Mouse (Mus musculus): Measurements from ENCODE around the gene Fkbp2. TPM values are rescaled to one million over a fixed set of nuclear protein-coding genes. Genes with fewer than 3 reads are reported as not detected.
A peak's percentile ranks its signal among the peaks of the same experiment; 100 is the strongest.

The Fkbp2 gene
- polyA plus RNA-seq, 1 experiment, result 96.8 TPM

GRCm38 (mm10) chr19:6949532-6949931 lies 30.8 kb downstream of the Fkbp2 start:
- Histone ChIP-seq H3K4me2 (ENCODE audit: low read depth) (no peak overlapping the region), H3K36me3 (ENCODE audit: control insufficient read depth, insufficient read depth) (no peaks in the 10 kb centered on the region), H3K79me2 (ENCODE audit: control insufficient read depth, insufficient read depth) (no peaks in the 10 kb centered on the region), H3ac (ENCODE audit: control insufficient read depth, insufficient read length) (no peak overlapping the region), H3K27me3 (ENCODE audit: control insufficient read depth, insufficient read depth, insufficient read length) (no peaks in the 10 kb centered on the region), H3K4me3 (peak overlapping the region; percentile 86)
- no peak for TF ChIP-seq TCF3 (IDR thresholded peaks at IDR 0.05; ENCODE audit: insufficient read length, low read depth)
- TF ChIP-seq MYOD1 (IDR thresholded peaks at IDR 0.05; ENCODE audit: control insufficient read depth in 1 of 3, insufficient read length in 2 of 3, low read depth in 2 of 3), result no peak
- no peak for TF ChIP-seq MAX (IDR thresholded peaks at IDR 0.05; ENCODE audit: low read depth)
- peak; percentile 23 for TF ChIP-seq POLR2AphosphoS2 (IDR thresholded peaks at IDR 0.05; ENCODE audit: insufficient read length, low read depth)
- TF ChIP-seq E2F4 (IDR thresholded peaks at IDR 0.05; ENCODE audit: insufficient read depth), result no peak

GRCm38 (mm10) chr19:6948186-6948585 lies 32.1 kb downstream of the Fkbp2 start:
- Histone ChIP-seq H3ac (ENCODE audit: control insufficient read depth, insufficient read length) (no peak overlapping the region), H3K27me3 (ENCODE audit: control insufficient read depth, insufficient read depth, insufficient read length) (no peaks in the 10 kb centered on the region), H3K36me3 (ENCODE audit: control insufficient read depth, insufficient read depth) (no peaks in the 10 kb centered on the region), H3K79me2 (ENCODE audit: control insufficient read depth, insufficient read depth) (peaks cover 7% of the 10 kb centered on the region), H3K4me3 (no peak overlapping the region), H3K4me2 (ENCODE audit: low read depth) (no peak overlapping the region)
- no peak for TF ChIP-seq REST (IDR thresholded peaks at IDR 0.05; ENCODE audit: insufficient read depth, insufficient read length)
- no peak for TF ChIP-seq USF1 (IDR thresholded peaks at IDR 0.05; ENCODE audit: low read depth)
- no peak for TF ChIP-seq SRF (IDR thresholded peaks at IDR 0.05; ENCODE audit: control insufficient read depth, insufficient read length, low read depth)
- TF ChIP-seq CEBPB (IDR thresholded peaks at IDR 0.05; ENCODE audit: insufficient read depth, poor library complexity, severe bottlenecking), result no peak
- no peak for TF ChIP-seq TCF3 (IDR thresholded peaks at IDR 0.05; ENCODE audit: insufficient read length, low read depth)
- TF ChIP-seq MAX (IDR thresholded peaks at IDR 0.05; ENCODE audit: low read depth), result no peak

GRCm38 (mm10) chr19:6947742-6948141 lies 32.6 kb downstream of the Fkbp2 start:
- Histone ChIP-seq H3K4me3 (no peak overlapping the region), H3K4me2 (ENCODE audit: low read depth) (no peak overlapping the region), H3K36me3 (ENCODE audit: control insufficient read depth, insufficient read depth) (no peaks in the 10 kb centered on the region), H3K27me3 (ENCODE audit: control insufficient read depth, insufficient read depth, insufficient read length) (no peaks in the 10 kb centered on the region), H3ac (ENCODE audit: control insufficient read depth, insufficient read length) (no peak overlapping the region), H3K79me2 (ENCODE audit: control insufficient read depth, insufficient read depth) (peaks cover 10% of the 10 kb centered on the region)
- TF ChIP-seq SRF (IDR thresholded peaks at IDR 0.05; ENCODE audit: control insufficient read depth, insufficient read length, low read depth), result no peak
- no peak for TF ChIP-seq CEBPB (IDR thresholded peaks at IDR 0.05; ENCODE audit: insufficient read depth, poor library complexity, severe bottlenecking)
- no peak for TF ChIP-seq TCF12 (IDR thresholded peaks at IDR 0.05; ENCODE audit: insufficient read depth, poor library complexity, severe bottlenecking)

GRCm38 (mm10) chr19:6943709-6944108 lies 36.6 kb downstream of the Fkbp2 start:
- Histone ChIP-seq H3K36me3 (ENCODE audit: control insufficient read depth, insufficient read depth) (no peaks in the 10 kb centered on the region), H3K4me3 (no peak overlapping the region), H3K4me2 (ENCODE audit: low read depth) (no peak overlapping the region), H3K27me3 (ENCODE audit: control insufficient read depth, insufficient read depth, insufficient read length) (no peaks in the 10 kb centered on the region), H3K79me2 (ENCODE audit: control insufficient read depth, insufficient read depth) (peaks cover 14% of the 10 kb centered on the region), H3ac (ENCODE audit: control insufficient read depth, insufficient read length) (no peak overlapping the region)
- TF ChIP-seq MAX (IDR thresholded peaks at IDR 0.05; ENCODE audit: low read depth) (no peak), USF1 (IDR thresholded peaks at IDR 0.05; ENCODE audit: low read depth) (no peak), POLR2AphosphoS2 (IDR thresholded peaks at IDR 0.05; ENCODE audit: insufficient read length, low read depth) (no peak), MYOD1 (IDR thresholded peaks at IDR 0.05; ENCODE audit: control insufficient read depth in 1 of 3, insufficient read length in 2 of 3, low read depth in 2 of 3) (no peak), SRF (IDR thresholded peaks at IDR 0.05; ENCODE audit: control insufficient read depth, insufficient read length, low read depth) (no peak), MYOG (IDR thresholded peaks at IDR 0.05; ENCODE audit: control insufficient read depth in 1 of 3, insufficient read depth in 1 of 3, insufficient read length in 2 of 3, low read depth in 2 of 3) (no peak), E2F4 (IDR thresholded peaks at IDR 0.05; ENCODE audit: insufficient read depth) (no peak), TCF3 (IDR thresholded peaks at IDR 0.05; ENCODE audit: insufficient read length, low read depth) (no peak)

GRCm38 (mm10) chr19:6942764-6943163 lies 37.5 kb downstream of the Fkbp2 start:
- TF ChIP-seq MAX (IDR thresholded peaks at IDR 0.05; ENCODE audit: low read depth) (no peak), POLR2AphosphoS2 (IDR thresholded peaks at IDR 0.05; ENCODE audit: insufficient read length, low read depth) (no peak), TCF3 (IDR thresholded peaks at IDR 0.05; ENCODE audit: insufficient read length, low read depth) (no peak), TCF12 (IDR thresholded peaks at IDR 0.05; ENCODE audit: insufficient read depth, poor library complexity, severe bottlenecking) (no peak), CEBPB (IDR thresholded peaks at IDR 0.05; ENCODE audit: insufficient read depth, poor library complexity, severe bottlenecking) (no peak), E2F4 (IDR thresholded peaks at IDR 0.05; ENCODE audit: insufficient read depth) (no peak), POLR2A (IDR thresholded peaks at IDR 0.05; ENCODE audit: insufficient read length, low read depth) (no peak), SRF (IDR thresholded peaks at IDR 0.05; ENCODE audit: control insufficient read depth, insufficient read length, low read depth) (no peak), REST (IDR thresholded peaks at IDR 0.05; ENCODE audit: insufficient read depth, insufficient read length) (no peak), MYOD1 (IDR thresholded peaks at IDR 0.05; ENCODE audit: control insufficient read depth in 1 of 3, insufficient read length in 2 of 3, low read depth in 2 of 3) (no peak), MYOG (IDR thresholded peaks at IDR 0.05; ENCODE audit: control insufficient read depth in 1 of 3, insufficient read depth in 1 of 3, insufficient read length in 2 of 3, low read depth in 2 of 3) (no peak), USF1 (IDR thresholded peaks at IDR 0.05; ENCODE audit: low read depth) (no peak)
- Histone ChIP-seq H3K79me2 (ENCODE audit: control insufficient read depth, insufficient read depth) (peaks cover 14% of the 10 kb centered on the region), H3K4me2 (ENCODE audit: low read depth) (peak overlapping the region; percentile 87)

More at GRCm38 (mm10) chr19:6942764-6943163, 37.5 kb downstream of the Fkbp2 start:
- Histone ChIP-seq H3K27me3 (ENCODE audit: control insufficient read depth, insufficient read depth, insufficient read length) (no peaks in the 10 kb centered on the region), H3K36me3 (ENCODE audit: control insufficient read depth, insufficient read depth) (no peaks in the 10 kb centered on the region), H3ac (ENCODE audit: control insufficient read depth, insufficient read length) (peak overlapping the region; percentile 13), H3K4me3 (peak overlapping the region; percentile 98)

Measured in myocyte (in vitro differentiated cells).